Mouse (Mus musculus) heart, embryonic 13.5 days (tissue): Measurements from ENCODE around the gene Sorbs1. TPM values are rescaled to one million over a fixed set of nuclear protein-coding genes. Genes with fewer than 3 reads are reported as not detected.
A peak's percentile ranks its signal among the peaks of the same experiment; 100 is the strongest.

Experiments used
- ATAC-seq: fragments of 200-750 bp; cut with Nextera tagmentation; 2 replicates; pipeline ENCODE4 v1.8.0; 2017; ENCODE audit warnings: moderate TSS enrichment; ENCODE audit not compliant: insufficient number of reproducible peaks, low FRiP score, low TSS enrichment; ENCODE audit errors: extremely low read depth
- H3K27ac ChIP-seq: fragments of 300-500 bp; sonication (generic); replicated peaks from 2 replicates; pipeline ENCODE4 v1.5.1; 2015; ENCODE audit warnings: moderate library complexity, mild to moderate bottlenecking, inconsistent platforms
- H3K27me3 ChIP-seq: fragments of 300-500 bp; sonication (generic); replicated peaks from 2 replicates; pipeline ENCODE4 v1.6.1; 2015; ENCODE audit warnings: mild to moderate bottlenecking, inconsistent platforms
- H3K36me3 ChIP-seq: fragments of 300-500 bp; sonication (generic); 2 replicates; pipeline ENCODE4 v1.6.1; 2015; ENCODE audit warnings: mild to moderate bottlenecking, inconsistent platforms
- H3K4me1 ChIP-seq: fragments of 300-500 bp; sonication (generic); 2 replicates; pipeline ENCODE4 v1.6.1; 2015; ENCODE audit warnings: inconsistent platforms
- H3K4me2 ChIP-seq: fragments of 300-500 bp; sonication (generic); 2 replicates; pipeline ENCODE4 v1.6.1; 2015; ENCODE audit warnings: inconsistent platforms, mild to moderate bottlenecking, moderate library complexity
- H3K4me3 ChIP-seq: fragments of 300-500 bp; sonication (generic); 2 replicates; pipeline ENCODE4 v1.5.1; 2015; ENCODE audit warnings: moderate library complexity, mild to moderate bottlenecking, inconsistent platforms
- H3K9ac ChIP-seq: fragments of 300-500 bp; sonication (generic); 2 replicates; pipeline ENCODE4 v1.6.1; 2015; ENCODE audit warnings: inconsistent platforms, mild to moderate bottlenecking, moderate library complexity
- H3K9me3 ChIP-seq: fragments of 300-500 bp; sonication (generic); 2 replicates; pipeline ENCODE4 v1.6.1; 2016; ENCODE audit warnings: inconsistent platforms
- WGBS: fragments of 180-500 bp; shearing (Covaris S2); methylation state at CpG from one replicate; pipeline ENCODE4 v1.1.7; 2015; ENCODE audit warnings: mixed read lengths; 5-methylcytosine and 5-hydroxymethylcytosine counted together
- polyA plus RNA-seq: library from polyadenylated mRNA; unstranded; fragments of >200 nt; fragmentation: Nextera tagmentation; extraction: Ambion mirVana; gene quantifications from 2 replicates; pipeline ENCODE4 v1.2.1, GENCODE M21; 2015

Sorbs1 gene
- polyA plus RNA-seq, 1 experiment from 2014 or later, result 65.4 TPM

- Histone ChIP-seq H3K4me1 (peaks cover 40% of the 10 kb centered on the region), H3K9me3 (no peaks in the 10 kb centered on the region), H3K4me2 (no peak overlapping the region), H3K27me3 (no peaks in the 10 kb centered on the region), H3K4me3 (no peak overlapping the region), H3K9ac (no peak overlapping the region), H3K36me3 (peaks cover 35% of the 10 kb centered on the region), H3K27ac (no peak overlapping the region)
- no peak for ATAC-seq
- 79% methylated on average over 5 of the region's 5 CpGs for WGBS
Observed at GRCm38 (mm10) chr19:40392795-40393392, 120.7 kb downstream of the Sorbs1 start.

- H3K4me3 ChIP-seq, result no peak overlapping the region
- no peak overlapping the region for H3K9ac ChIP-seq
- H3K9me3 ChIP-seq, result no peaks in the 10 kb centered on the region
- no peak overlapping the region for H3K4me2 ChIP-seq
- ATAC-seq, result no peak
- WGBS, result 11% methylated on average over 6 of the region's 6 CpGs
- no peak overlapping the region for H3K27ac ChIP-seq
- no peaks in the 10 kb centered on the region for H3K27me3 ChIP-seq
- peaks cover 42% of the 10 kb centered on the region for H3K4me1 ChIP-seq
- H3K36me3 ChIP-seq, result peaks cover 34% of the 10 kb centered on the region
Observed at GRCm38 (mm10) chr19:40391469-40391868, 122.1 kb downstream of the Sorbs1 start.

- Histone ChIP-seq H3K4me2 (no peak overlapping the region), H3K9ac (no peak overlapping the region), H3K9me3 (no peaks in the 10 kb centered on the region), H3K27me3 (no peaks in the 10 kb centered on the region), H3K4me1 (peaks cover 35% of the 10 kb centered on the region), H3K36me3 (peaks cover 38% of the 10 kb centered on the region), H3K4me3 (no peak overlapping the region), H3K27ac (no peak overlapping the region)
- no peak for ATAC-seq
- 59% methylated on average over 3 of the region's 3 CpGs for WGBS
Observed at GRCm38 (mm10) chr19:40386916-40387315, 126.7 kb downstream of the Sorbs1 start.

GRCm38 (mm10) chr19:40385334-40385733 lies 128.2 kb downstream of the Sorbs1 start:
- Histone ChIP-seq H3K9ac (no peak overlapping the region), H3K27me3 (no peaks in the 10 kb centered on the region), H3K4me1 (peaks cover 47% of the 10 kb centered on the region), H3K36me3 (peaks cover 47% of the 10 kb centered on the region), H3K9me3 (no peaks in the 10 kb centered on the region), H3K27ac (no peak overlapping the region), H3K4me3 (no peak overlapping the region), H3K4me2 (no peak overlapping the region)
- WGBS, result 79% methylated on average over 3 of the region's 3 CpGs
- ATAC-seq, result no peak

- peaks cover 42% of the 10 kb centered on the region for H3K36me3 ChIP-seq
- H3K9ac ChIP-seq, result no peak overlapping the region
- no peak overlapping the region for H3K4me3 ChIP-seq
- WGBS, result 49% methylated on average over 5 of the region's 5 CpGs
- peaks cover 55% of the 10 kb centered on the region for H3K4me1 ChIP-seq
- H3K9me3 ChIP-seq, result no peaks in the 10 kb centered on the region
- H3K27me3 ChIP-seq, result no peaks in the 10 kb centered on the region
- peak overlapping the region; percentile 21; the same call in 1 of the 2 replicates for H3K27ac ChIP-seq
- no peak overlapping the region for H3K4me2 ChIP-seq
- no peak for ATAC-seq
Observed at GRCm38 (mm10) chr19:40383931-40384330, 129.6 kb downstream of the Sorbs1 start.

DNA sequence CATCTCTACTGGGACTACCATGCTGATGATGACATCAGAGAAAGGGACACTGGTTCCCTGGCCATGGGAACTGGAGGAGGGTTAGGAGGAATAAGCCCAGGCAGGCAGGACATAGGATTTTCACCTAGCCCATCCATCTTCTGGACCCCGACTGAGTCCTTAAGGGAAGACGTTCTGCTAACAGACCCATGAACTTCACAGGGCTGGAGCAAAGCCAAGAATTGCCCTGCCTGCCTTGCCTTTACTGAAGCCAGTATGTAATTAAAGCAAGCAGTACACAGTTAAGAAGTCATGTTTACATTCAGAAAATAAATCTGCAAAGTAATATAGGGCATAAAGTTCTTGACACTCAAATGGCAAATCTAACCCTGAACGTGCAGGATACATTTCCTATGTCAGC lies 132.9 kb downstream of the Sorbs1 start:
- peaks cover 30% of the 10 kb centered on the region for H3K36me3 ChIP-seq
- H3K9me3 ChIP-seq, result no peaks in the 10 kb centered on the region
- no peak overlapping the region for H3K9ac ChIP-seq
- no peak overlapping the region for H3K4me2 ChIP-seq
- H3K4me1 ChIP-seq, result peaks cover 80% of the 10 kb centered on the region
- WGBS, result 23% methylated on average over 3 of the region's 3 CpGs
- no peak overlapping the region for H3K4me3 ChIP-seq
- H3K27ac ChIP-seq, result peak overlapping the region; percentile 56
- no peaks in the 10 kb centered on the region for H3K27me3 ChIP-seq
- no peak for ATAC-seq

DNA sequence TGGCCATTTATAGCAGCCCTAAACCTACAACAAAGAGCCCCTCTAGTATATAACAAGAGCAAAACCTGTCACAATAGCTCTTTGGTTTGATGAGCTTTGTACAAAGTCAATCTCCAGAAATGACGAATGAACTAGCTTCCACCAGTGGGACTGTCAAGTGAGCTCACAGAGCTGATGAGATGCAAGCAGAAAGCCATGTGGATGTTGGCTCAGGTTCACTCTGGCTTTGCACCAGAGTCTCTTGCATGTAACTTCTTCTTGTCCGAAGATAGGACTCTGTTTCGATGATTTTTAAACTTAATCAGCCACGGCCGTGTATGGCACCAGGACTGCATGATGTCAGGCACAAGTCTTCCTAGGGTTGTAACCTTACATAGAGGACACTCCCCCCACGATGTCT lies 133.6 kb downstream of the Sorbs1 start:
- Histone ChIP-seq H3K9ac (no peak overlapping the region), H3K27me3 (no peaks in the 10 kb centered on the region), H3K9me3 (no peaks in the 10 kb centered on the region), H3K27ac (peak overlapping the region; percentile 56), H3K4me3 (no peak overlapping the region), H3K4me2 (no peak overlapping the region), H3K36me3 (peaks cover 35% of the 10 kb centered on the region), H3K4me1 (peaks cover 80% of the 10 kb centered on the region)
- no peak for ATAC-seq
- WGBS, result 45% methylated on average over 6 of the region's 6 CpGs

- Histone ChIP-seq H3K36me3 (peaks cover 35% of the 10 kb centered on the region), H3K9ac (no peak overlapping the region), H3K4me1 (peaks cover 80% of the 10 kb centered on the region), H3K27me3 (no peaks in the 10 kb centered on the region), H3K4me3 (no peak overlapping the region), H3K27ac (no peak overlapping the region), H3K4me2 (no peak overlapping the region), H3K9me3 (no peaks in the 10 kb centered on the region)
- ATAC-seq, result no peak
- 89% methylated on average over 4 of the region's 4 CpGs for WGBS
Observed at GRCm38 (mm10) chr19:40379081-40379480, 134.5 kb downstream of the Sorbs1 start.

- 75% methylated on average over 14 of the region's 14 CpGs for WGBS
- H3K9ac ChIP-seq, result peak overlapping the region; percentile 66
- no peaks in the 10 kb centered on the region for H3K27me3 ChIP-seq
- no peak for ATAC-seq
- peaks cover 47% of the 10 kb centered on the region for H3K36me3 ChIP-seq
- H3K27ac ChIP-seq, result peak overlapping the region; percentile 85
- H3K9me3 ChIP-seq, result no peaks in the 10 kb centered on the region
- peak overlapping the region; percentile 45 for H3K4me2 ChIP-seq
- peak overlapping the region; percentile 20 for H3K4me3 ChIP-seq
- peaks cover 66% of the 10 kb centered on the region for H3K4me1 ChIP-seq
Observed at GRCm38 (mm10) chr19:40377632-40378031, 135.9 kb downstream of the Sorbs1 start.

GRCm38 (mm10) chr19:40376566-40377281 lies 136.9 kb downstream of the Sorbs1 start:
- 37% methylated on average over 21 of the region's 21 CpGs for WGBS
- peaks cover 42% of the 10 kb centered on the region for H3K36me3 ChIP-seq
- ATAC-seq, result peak; percentile 51; the same call in 1 of the 2 replicates
- H3K9me3 ChIP-seq, result no peaks in the 10 kb centered on the region
- no peaks in the 10 kb centered on the region for H3K27me3 ChIP-seq
- H3K4me3 ChIP-seq, result 0 out of 2 replicates have a peak overlapping the region, but pooled peaks have one; percentile 20
- peaks cover 62% of the 10 kb centered on the region for H3K4me1 ChIP-seq
- peak overlapping the region; percentile 66 for H3K9ac ChIP-seq
- H3K27ac ChIP-seq, result peak overlapping the region; percentile 85
- H3K4me2 ChIP-seq, result peak overlapping the region; percentile 45

- ATAC-seq, result no peak
- Histone ChIP-seq H3K4me1 (peaks cover 62% of the 10 kb centered on the region), H3K4me3 (no peak overlapping the region), H3K36me3 (peaks cover 36% of the 10 kb centered on the region), H3K4me2 (no peak overlapping the region), H3K9me3 (no peaks in the 10 kb centered on the region), H3K27me3 (no peaks in the 10 kb centered on the region), H3K9ac (no peak overlapping the region), H3K27ac (no peak overlapping the region)
- 90% methylated on average over 2 of the region's 2 CpGs for WGBS
Observed at GRCm38 (mm10) chr19:40374720-40375119, 138.9 kb downstream of the Sorbs1 start.

DNA sequence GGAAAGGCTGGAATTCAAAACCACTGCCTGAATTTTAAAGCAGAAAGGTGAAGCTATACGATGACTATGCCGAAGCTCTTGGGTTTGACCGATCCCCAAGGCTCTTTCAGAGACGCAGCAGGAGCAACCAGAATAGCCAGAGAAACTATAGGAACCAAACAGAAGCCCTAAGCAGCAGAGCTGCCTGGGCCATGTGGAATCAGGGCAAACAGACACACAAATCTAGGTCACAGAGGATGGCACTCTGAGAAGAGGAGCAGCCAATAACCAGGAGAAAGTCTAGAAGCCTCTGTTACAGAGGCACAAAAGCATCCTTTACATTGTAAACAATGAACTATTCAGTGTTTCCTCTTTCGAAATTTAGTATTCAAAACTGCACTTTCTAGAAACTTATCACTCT lies 140.9 kb downstream of the Sorbs1 start:
- Histone ChIP-seq H3K9me3 (no peaks in the 10 kb centered on the region), H3K4me3 (no peak overlapping the region), H3K4me1 (peaks cover 64% of the 10 kb centered on the region), H3K27ac (no peak overlapping the region), H3K36me3 (peaks cover 43% of the 10 kb centered on the region), H3K9ac (no peak overlapping the region), H3K27me3 (no peaks in the 10 kb centered on the region), H3K4me2 (no peak overlapping the region)
- no peak for ATAC-seq
- WGBS, result 89% methylated on average over 5 of the region's 5 CpGs
